Mouse (Mus musculus) layer of hippocampus, postnatal 36 days (tissue): ENCODE results near the gene Zfp3. TPM values are rescaled to one million over a fixed set of nuclear protein-coding genes. Genes with fewer than 3 reads are reported as not detected.

Source experiments
- DNase-seq, 2 experiments: peaks; one replicate each; pipeline ENCODE4 v3.0.0; 2022
- total RNA-seq, 2 experiments: library from RNA; stranded (reverse); gene quantifications; 2 replicates each; pipeline ENCODE4 v1.2.3; 2021

Gene Zfp3
- total RNA-seq = 10 to 100 TPM; 21.9 to 23.2 TPM

- peak; percentile 79 to 82 for DNase-seq
Measured at GRCm38 (mm10) chr11:70763936-70764808, at the start of gene Zfp3. TSS of gene Zfp3 (plus strand) at chr11:70764209.

DNA sequence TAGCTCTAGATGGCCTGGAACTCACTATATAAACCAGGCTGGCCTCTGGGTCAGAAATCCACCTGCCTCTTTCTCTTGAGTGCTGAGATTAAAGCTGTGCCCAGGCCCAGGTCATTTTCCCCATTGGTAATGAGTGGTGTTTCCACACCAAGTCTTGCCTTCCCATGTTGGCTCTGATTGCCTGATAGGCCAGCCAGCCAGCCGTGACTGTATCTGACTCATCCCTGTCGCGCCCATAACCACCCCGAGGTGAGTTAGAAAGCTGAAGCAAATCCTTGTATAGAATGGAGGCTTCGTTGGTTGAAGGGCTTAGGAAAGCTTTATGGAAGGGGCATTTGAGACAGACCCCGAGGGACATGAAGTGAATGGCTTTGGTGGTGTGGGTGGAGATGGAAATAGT lies 48.2 kb upstream of the Zfp3 start:
- DNase-seq = no peak

GRCm38 (mm10) chr11:70718481-70718880 lies 45.5 kb upstream of the Zfp3 start:
- no peak for DNase-seq

- no peak for DNase-seq
Measured at GRCm38 (mm10) chr11:70720567-70720966, 43.4 kb upstream of the Zfp3 start.

DNA sequence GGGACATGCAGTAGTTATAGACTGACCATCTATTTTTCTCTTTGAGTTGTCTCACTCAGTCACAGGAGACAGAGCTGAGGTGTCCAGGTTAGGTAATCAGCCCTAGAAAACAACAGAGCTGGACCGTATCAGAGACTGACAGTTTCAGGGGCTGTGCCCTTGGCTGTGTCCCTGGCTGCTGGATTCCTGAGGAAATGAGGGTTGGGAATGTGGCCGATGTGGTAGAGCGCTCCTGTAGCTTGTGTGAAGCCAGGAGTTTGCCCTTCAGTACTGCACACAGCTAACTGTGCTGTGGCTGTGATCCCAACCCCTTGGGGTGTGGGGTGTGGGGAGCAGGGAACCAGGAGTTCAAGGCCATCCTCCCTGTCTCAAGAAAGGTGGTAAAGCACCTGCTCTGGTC lies 42.9 kb upstream of the Zfp3 start:
- DNase-seq = no peak

DNA sequence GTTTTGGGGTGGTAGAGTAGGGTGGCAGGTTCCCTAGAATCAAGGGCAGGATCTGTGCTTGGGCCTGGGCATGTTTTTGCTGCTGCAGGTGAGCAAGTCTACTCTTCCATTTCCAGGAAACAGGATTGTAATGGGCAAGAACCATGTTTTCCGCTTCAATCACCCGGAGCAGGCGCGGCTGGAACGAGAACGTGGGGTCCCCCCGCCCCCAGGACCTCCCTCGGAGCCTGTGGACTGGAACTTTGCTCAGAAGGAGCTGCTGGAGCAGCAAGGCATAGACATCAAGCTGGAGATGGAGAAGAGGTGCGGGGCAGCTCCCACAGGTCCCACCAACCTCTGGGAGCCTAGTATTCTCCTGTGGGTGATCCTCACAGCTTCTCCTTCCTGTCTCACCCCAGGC lies 39.3 kb upstream of the Zfp3 start:
- DNase-seq = no peak

- no peak for DNase-seq
Measured at GRCm38 (mm10) chr11:70726585-70726984, 37.4 kb upstream of the Zfp3 start.

GRCm38 (mm10) chr11:70727385-70727784 lies 36.6 kb upstream of the Zfp3 start:
- no peak for DNase-seq

- DNase-seq = no peak
Measured at GRCm38 (mm10) chr11:70730427-70731038, 33.5 kb upstream of the Zfp3 start.

DNA sequence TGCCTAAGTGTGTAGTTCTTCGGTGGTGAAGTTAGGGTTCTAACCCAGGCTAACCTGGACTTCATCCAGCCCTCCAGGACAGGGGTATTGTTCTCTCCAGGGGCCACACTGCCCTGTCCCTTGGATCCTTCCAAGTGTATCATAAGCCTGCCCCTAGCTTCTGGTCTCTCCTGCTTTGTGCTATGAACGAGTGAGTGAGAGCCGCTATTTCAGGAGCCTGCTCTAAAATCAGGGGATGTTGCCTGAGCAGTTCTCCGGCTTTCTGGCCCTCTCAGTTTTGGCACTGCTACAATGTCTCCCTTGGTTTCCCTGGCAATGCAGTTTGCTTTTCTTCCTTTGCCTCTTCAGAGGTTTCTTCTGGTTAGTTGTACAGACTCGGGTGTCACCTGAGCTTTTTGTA lies 32.8 kb upstream of the Zfp3 start:
- peak in 1 of 2 experiments; percentile 43 for DNase-seq

DNA sequence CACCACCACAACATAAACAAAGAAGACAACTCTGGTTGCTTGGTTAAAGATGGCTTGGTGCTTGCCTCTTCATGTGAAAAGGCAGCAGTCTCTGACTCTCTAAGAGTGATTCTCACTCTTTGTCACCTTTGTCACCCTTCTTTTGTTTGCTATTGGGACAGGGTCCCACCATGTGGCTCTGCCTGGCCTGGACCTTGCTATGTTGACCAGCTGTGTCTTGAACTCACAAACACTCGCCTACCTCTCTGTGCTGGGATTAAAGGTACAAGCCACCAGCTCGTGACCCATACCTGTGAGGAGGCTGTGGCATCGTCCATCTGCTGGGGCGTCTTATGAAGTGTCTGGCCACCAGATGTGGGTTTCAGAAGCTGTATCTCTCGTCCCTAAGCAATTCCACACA lies 30.8 kb upstream of the Zfp3 start:
- DNase-seq = no peak

- no peak for DNase-seq
Measured at GRCm38 (mm10) chr11:70737749-70738148, 26.3 kb upstream of the Zfp3 start.

- DNase-seq = no peak
Measured at GRCm38 (mm10) chr11:70741603-70742002, 22.4 kb upstream of the Zfp3 start.

DNA sequence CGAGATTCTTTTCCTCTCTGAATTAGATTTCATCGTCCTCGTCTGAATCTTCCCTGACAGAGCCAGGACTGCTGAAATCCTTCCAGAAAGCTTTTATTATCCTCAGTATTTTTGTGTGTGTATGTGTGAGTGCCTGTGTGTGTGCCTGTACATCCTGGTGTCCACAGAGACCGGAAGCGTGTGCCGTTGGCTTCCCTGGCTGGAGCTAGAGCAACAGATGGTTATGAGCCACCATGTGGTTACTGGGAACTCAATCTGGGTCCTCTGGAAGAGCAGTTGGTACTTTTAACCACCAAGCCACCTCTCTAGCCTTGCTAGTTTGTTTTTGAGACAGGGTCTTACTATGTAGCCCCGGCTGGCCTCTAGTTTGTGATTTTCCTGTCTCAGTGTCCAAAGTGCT lies 21.9 kb upstream of the Zfp3 start:
- no peak for DNase-seq

DNA sequence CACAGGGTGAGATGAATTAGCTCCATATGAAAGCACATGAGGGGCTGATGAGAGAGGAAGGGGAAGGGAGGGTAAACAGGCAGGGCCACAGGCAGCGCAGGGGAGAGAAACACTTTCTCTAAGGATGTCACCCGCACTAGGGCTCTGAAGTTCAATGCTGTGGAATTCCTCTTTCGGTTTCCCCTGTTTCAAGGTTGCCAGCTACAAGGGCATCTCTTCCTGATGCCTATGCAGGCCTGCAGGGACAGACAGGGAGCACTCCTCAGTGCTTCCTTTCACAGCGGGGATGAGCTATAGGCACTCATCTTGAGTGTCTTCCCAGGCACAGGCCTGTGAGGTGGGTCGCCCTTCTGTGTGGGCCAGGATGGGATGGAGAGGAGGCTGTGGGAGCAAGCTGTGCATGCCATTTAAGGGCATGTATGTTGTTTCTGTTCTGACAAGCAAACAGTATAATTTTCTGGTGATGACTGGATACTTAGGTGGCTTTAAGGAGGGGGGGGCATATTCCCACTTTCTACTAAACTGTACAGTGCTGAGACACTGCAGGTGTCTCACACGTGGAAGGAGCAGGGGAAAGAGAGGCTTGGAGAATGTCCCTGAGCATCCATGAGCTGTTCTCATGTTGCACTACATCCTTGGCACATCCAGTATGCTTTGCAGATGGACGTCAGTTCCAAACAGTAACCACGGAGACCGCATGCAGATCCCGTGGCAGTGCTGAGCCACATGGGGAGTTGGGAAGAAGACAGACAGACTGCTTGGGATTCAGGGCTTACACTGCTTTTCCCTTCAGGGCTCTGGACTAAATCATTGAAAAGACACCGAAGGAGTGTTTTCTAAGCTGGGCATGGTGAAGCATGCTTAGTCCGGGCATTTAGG lies 21.2 kb upstream of the Zfp3 start:
- DNase-seq = peak; percentile 58 to 62

- no peak for DNase-seq
Measured at GRCm38 (mm10) chr11:70745636-70746035, 18.4 kb upstream of the Zfp3 start.

- no peak for DNase-seq
Measured at GRCm38 (mm10) chr11:70747876-70748545, 16.0 kb upstream of the Zfp3 start.

- DNase-seq = no peak
Measured at GRCm38 (mm10) chr11:70752337-70753017, 11.5 kb upstream of the Zfp3 start.

GRCm38 (mm10) chr11:70753146-70753545 lies 10.9 kb upstream of the Zfp3 start:
- DNase-seq = no peak

DNA sequence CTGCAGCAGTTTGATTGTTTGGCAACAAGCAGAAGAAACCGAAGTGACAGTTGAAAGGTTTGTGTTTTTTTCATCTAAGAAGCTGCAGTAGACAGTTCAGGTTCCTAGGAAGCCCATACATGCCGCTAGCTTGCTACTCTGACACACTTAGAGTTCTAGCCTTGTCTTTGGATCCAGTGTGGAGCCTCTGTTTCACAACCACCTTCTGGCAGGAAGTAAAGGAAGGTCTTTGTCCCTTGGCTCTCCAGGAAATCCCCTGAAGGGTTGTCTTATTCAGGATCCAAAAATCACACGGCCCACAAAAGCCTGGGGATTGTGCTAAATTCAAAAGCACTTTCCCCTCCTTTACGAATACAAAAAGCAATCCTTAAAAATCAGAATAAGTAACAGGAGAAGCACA lies 9.5 kb upstream of the Zfp3 start:
- DNase-seq = no peak

GRCm38 (mm10) chr11:70754958-70755357 lies 9.1 kb upstream of the Zfp3 start:
- no peak for DNase-seq

DNA sequence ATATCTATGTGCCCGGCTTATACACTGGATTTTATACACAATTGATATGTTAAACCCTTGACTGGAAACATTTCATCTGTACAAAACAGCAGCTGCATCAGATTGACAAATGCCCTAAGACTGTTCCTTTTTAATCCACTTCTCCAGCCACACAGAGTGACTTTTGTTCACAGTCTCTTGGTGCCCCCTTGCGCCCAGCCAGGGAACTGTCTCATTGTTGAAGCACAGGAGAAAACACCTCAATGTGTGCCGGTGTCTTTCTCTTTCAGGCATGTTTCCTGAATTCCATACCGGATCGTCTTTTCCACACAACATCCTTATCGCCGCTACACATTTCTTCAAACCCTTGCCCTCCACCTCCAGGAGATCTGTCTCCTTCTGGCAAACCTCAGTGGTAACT lies 8.4 kb upstream of the Zfp3 start:
- peak; percentile 74 to 81 for DNase-seq
